Mouse (Mus musculus): ENCODE data around the gene Gnaq.
"Not testable (repeated sequence)": the region's sequence is repeated elsewhere in the genome, so short reads cannot be mapped to it uniquely, and the experiment has no call there.

The Gnaq gene

DNA sequence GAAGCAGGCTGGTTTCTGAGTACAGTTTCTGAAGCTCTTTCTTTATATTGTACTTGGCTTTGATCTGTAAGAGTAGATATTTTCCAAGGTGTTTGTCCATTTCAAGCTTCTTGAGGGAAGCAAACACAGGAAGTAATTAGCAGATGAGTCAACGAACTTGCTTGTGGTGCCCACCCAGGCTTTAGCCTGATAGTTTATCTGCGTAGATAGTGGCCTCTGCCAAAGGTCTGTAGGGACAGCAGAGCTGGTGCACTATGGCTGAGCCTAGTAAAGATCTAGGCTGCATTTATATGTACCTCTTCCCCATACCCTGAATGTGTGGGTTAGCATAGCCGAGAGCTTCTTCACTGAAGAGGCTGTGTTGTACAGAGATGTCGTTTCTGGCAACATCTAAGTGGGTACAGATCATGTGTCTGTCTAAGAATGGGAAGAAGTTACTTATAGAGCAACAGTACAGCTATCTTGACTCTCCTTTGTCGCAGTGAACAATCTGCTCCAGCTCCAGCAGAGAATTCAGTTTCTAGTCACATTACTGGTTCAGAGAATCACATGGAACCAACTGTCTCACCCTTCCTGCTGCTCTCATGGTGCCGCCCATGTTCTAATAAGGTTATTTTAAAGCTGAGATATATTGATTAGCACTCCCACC lies 127.3 kb downstream of the Gnaq start:
- no peak for DNase-seq (ENCODE audit: low read depth, low spot score)

DNA sequence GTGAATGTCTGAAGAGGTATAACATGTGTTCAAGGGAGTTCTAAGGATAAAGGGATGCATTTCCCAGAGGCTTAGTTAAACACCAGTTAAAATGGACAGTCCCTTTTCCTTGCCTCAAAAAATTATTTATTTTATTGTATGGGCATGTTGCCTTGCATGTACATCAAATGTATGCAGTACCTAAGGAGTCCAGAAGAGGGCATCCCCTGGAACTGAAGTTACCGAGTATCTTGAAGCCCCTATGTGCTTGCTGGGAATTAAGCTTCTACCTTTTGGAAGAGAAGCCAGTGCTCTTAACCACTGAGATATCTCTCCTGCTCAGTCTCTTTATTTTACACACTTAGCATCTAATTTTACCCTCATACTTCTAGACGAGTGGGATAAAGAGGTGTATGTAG lies 127.8 kb downstream of the Gnaq start:
- peak; percentile 53 for DNase-seq (ENCODE audit: low read depth, low spot score)

DNA sequence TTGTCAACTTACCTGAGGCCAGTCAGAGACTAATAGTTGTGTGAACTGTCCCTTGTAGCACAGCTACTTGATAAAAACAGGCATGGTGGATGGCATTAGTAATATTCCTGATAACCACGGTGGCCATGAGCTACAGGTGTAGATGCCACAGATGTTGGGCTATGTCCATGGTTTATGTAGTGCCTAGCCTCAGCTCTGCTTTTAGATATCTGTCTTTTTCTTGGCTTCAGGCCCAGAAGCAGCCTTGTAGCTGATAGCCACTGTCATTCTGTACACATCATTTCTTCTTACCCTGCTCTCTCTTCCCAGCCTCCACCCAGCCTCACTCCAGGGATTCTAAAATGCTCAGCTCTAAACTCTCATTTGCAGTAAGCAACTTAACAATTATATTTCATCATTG lies 128.3 kb downstream of the Gnaq start:
- no peak for DNase-seq (ENCODE audit: low read depth, low spot score)

GRCm38 (mm10) chr19:16261631-16262030 lies 129.0 kb downstream of the Gnaq start:
- no peak for DNase-seq (ENCODE audit: low read depth, low spot score)

- DNase-seq (ENCODE audit: low read depth, low spot score), result no peak
Observed at GRCm38 (mm10) chr19:16262340-16262739, 129.7 kb downstream of the Gnaq start.

- not testable (repeated sequence) for DNase-seq (ENCODE audit: low read depth, low spot score)
Observed at GRCm38 (mm10) chr19:16267362-16267761, 134.7 kb downstream of the Gnaq start.

- no peak for DNase-seq (ENCODE audit: low read depth, low spot score)
Observed at GRCm38 (mm10) chr19:16270236-16270635, 137.6 kb downstream of the Gnaq start.

GRCm38 (mm10) chr19:16271002-16271401 lies 138.4 kb downstream of the Gnaq start:
- no peak for DNase-seq (ENCODE audit: low read depth, low spot score)

GRCm38 (mm10) chr19:16273021-16273420 lies 140.4 kb downstream of the Gnaq start:
- no peak for DNase-seq (ENCODE audit: low read depth, low spot score)

DNA sequence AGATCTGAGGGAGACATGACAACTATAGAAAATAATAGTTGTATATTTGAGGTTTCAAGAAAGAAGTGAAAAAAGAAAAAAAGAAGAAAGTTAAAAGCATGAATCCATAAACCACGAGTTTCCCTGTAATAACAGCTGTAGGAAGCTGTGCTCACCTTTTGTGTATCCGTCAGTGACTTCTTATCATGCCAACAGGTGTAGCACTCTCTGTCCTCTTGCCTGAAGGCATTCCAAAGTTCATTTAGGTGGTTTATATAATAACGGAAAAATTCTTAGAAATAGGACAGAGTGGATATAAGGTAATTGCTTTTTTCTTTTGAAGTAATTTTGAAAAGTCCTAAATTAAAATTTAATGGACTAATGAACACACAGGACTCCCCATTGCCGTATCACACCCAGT lies 147.6 kb downstream of the Gnaq start:
- DNase-seq (ENCODE audit: low read depth, low spot score), result no peak

DNA sequence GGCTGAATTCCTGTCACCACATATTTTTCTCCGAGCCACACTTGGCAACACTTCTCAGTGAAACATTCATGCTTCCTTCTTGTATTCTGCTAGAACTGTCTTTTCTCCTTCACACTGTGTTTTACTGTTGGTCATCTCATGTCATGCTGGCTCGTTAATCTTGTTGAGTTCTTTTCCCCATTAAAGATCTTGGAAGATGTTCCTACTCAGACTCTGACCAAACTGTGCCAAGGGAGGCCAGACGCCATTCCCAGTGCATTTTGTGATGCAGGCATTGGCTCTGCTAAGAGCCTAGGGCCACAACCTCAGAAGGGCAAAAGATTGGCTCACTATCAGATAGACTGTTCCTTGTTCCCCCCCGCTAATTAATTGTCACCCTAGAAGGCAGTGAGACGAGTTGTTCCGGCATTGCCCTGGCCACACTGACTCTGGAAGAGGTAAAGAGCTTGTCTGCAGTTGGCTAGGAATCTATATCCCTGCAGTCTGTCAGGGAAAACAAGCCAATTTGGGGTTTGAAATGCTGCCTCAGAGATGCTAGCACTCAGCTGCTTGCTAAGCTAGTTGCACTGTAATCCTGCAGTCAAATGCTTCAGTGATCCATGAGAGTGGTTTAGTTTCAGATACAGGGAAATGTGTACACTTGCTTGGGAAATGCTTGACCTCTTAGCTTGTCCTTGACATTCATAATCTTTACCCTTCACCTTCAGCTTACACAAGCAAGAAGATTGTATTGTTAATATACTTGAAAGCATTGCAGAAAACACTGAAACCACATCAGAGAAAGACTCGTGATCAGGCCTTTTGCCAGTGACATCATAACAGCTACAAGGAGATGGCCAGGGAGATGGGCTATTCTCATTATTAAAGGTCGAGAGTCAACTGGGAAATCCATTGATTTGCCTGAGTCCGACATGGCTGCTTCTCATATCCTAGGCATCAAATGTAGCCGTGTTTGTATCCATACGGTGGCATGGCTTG lies 152.7 kb downstream of the Gnaq start:
- no peak for DNase-seq (ENCODE audit: low read depth, low spot score)

GRCm38 (mm10) chr19:16286451-16287175 lies 154.0 kb downstream of the Gnaq start:
- no peak for DNase-seq (ENCODE audit: low read depth, low spot score)

GRCm38 (mm10) chr19:16287307-16287706 lies 154.7 kb downstream of the Gnaq start:
- DNase-seq (ENCODE audit: low read depth, low spot score), result no peak

GRCm38 (mm10) chr19:16287971-16288370 lies 155.3 kb downstream of the Gnaq start:
- DNase-seq (ENCODE audit: low read depth, low spot score), result no peak

GRCm38 (mm10) chr19:16291088-16291487 lies 158.5 kb downstream of the Gnaq start:
- no peak for DNase-seq (ENCODE audit: low read depth, low spot score)

- no peak for DNase-seq (ENCODE audit: low read depth, low spot score)
Observed at GRCm38 (mm10) chr19:16292056-16292608, 159.5 kb downstream of the Gnaq start.

- no peak for DNase-seq (ENCODE audit: low read depth, low spot score)
Observed at GRCm38 (mm10) chr19:16292978-16293377, 160.3 kb downstream of the Gnaq start.

DNA sequence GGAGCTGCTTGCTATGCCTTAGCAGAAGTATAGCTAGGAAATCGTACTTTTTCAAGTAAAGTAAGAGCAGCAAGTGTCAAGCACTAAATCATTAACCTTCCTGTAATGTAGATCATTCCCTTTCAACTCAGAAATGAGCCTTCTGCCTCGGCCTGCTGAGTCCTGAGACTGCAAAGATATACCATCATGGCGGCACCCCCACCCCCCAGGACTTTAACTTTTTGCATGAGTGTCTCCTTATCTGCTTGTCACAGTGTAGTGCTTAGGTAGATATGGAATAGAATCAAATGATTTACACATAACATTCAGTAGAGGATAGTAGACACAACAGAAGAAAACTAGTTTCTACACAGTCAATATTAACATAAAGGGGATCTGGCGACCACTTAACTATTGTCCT lies 167.8 kb downstream of the Gnaq start:
- DNase-seq (ENCODE audit: low read depth, low spot score), result no peak

- DNase-seq (ENCODE audit: low read depth, low spot score), result no peak
Observed at GRCm38 (mm10) chr19:16301336-16301735, 168.7 kb downstream of the Gnaq start.

DNA sequence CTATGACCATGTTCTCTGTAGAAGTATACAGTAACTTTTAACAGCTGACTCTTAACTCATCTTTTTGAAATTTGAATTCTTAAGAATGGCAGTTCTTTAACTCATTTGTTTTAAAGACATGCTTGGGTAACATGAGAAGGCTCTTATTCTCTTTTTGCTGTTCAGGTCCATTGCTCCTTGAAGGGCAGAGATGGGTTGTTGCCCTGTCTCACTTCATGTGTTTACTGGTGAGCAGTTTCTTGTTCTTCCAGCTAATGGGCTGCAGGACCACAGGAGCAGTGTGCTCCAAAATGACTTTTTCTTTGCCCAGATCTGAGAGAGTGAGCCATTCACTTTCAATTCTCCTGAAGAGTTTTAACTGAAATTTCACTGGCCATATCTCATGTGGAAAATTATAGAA lies 176.4 kb downstream of the Gnaq start:
- no peak for DNase-seq (ENCODE audit: low read depth, low spot score)

DNA sequence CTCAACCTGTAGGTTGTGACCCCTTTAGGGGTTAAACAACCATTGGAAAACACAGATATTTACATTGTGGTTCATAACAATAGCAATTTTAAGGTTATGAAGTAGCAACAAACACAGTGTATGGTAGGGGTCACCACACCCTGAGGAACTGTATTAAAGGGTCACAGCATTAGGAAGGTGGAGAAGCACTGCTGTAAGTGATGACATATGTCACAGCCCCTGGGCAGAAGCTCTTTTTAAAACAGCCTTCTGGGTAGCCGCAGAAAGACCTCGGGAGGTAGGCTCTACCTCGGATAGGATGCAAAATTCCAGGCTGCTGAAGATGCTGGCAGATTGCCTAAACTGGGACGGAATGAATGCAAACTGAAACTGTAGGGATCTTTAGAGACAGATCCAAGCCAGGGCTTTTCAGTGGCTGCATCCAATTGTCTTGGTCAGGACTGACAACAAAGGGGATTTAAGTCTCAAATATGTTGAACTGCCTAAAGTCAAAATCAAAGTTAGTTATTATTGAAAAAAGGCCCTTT lies 181.7 kb downstream of the Gnaq start:
- no peak for DNase-seq (ENCODE audit: low read depth, low spot score)

- no peak for DNase-seq (ENCODE audit: low read depth, low spot score)
Observed at GRCm38 (mm10) chr19:16315525-16315924, 182.9 kb downstream of the Gnaq start.

All from CD4-positive, CD25-positive, alpha-beta regulatory T cell, adult 2 months (primary cell).